Mouse (Mus musculus) lung, adult 2 months (tissue): ENCODE results near the gene Fndc3b.

Experiments used
- CTCF ChIP-seq: fragments of 200-500 bp; IDR thresholded peaks from 2 replicates; pipeline ENCODE4 v1.5.1; 2011; ENCODE audit warnings: mild to moderate bottlenecking, low read length, control low read depth; ENCODE audit not compliant: insufficient read depth
- POLR2A ChIP-seq: fragments of 200-500 bp; IDR thresholded peaks from 2 replicates; pipeline ENCODE4 v1.6.1; 2011; ENCODE audit warnings: low read depth, mild to moderate bottlenecking, control low read depth, low read length, borderline replicate concordance; ENCODE audit errors: extremely low read depth

DNA sequence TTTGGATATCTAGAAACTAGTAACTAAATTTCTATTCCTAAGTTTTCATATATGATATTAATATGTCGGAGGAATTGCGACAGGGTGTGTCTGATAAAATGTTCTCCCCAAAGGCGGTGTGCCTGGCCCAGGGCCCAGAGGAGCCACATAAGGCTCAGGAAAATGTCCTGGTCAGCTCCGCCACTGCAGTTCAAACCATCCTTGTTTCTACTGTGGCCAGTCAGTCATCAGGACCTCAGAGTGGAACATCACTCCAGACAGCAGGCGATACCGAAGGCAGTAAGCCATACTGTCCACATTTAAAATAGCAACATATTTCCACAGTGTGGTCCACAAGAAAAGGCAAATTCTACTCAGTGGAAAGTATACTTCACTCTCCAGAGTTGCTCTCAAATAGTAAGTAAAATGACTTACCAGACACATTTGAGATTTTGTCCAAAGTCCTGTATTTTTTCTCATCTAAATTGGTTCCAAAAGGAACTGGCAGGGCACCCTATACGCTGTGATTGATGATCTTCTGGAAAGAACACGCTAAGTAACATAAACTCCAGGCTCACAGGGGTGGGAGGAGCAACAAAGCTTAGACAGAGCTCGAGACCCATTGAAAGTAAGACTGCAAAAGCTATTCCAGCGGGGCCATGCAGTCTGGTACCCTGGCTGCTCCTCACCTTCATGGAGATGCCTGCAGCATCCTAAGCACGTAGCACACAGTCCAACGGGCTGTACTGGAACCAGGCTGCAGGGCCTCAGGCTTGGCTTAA is 187.8 kb downstream of the Fndc3b start:
- TF ChIP-seq CTCF (no peak), POLR2A (no peak)
